Mouse (Mus musculus): ENCODE results near the gene Ankrd12.

- TF ChIP-seq POLR2AphosphoS2 (IDR thresholded peaks at IDR 0.05; ENCODE audit: low read length) = no peak
- no peak for TF ChIP-seq CTCF (IDR thresholded peaks at IDR 0.05 in 2 of 3, conservative IDR thresholded peaks at IDR 0.05 in 1 of 3; ENCODE audit: control insufficient read depth in 1 of 3, insufficient read depth in 1 of 3, low read depth in 2 of 3, low read length in 3 of 3, poor library complexity in 1 of 3, severe bottlenecking in 1 of 3)
- no peak for TF ChIP-seq TAL1 (IDR thresholded peaks at IDR 0.05; ENCODE audit: low read length)
- TF ChIP-seq EP300 (IDR thresholded peaks at IDR 0.05; ENCODE audit: low read depth in 1 of 2, low read length in 2 of 2) = no peak
- TF ChIP-seq ETS1 (IDR thresholded peaks at IDR 0.05; ENCODE audit: low read depth, low read length) = no peak
- TF ChIP-seq POLR2A (IDR thresholded peaks at IDR 0.05; ENCODE audit: control insufficient read depth in 1 of 2, insufficient read depth in 1 of 2, low read depth in 1 of 2, low read length in 2 of 2, poor library complexity in 1 of 2) = no peak
- TF ChIP-seq TCF12 (IDR thresholded peaks at IDR 0.05; ENCODE audit: low read depth, low read length) = no peak
- TF ChIP-seq HCFC1 (IDR thresholded peaks at IDR 0.05; ENCODE audit: low read depth, low read length) = no peak
- no peak for TF ChIP-seq POLR2AphosphoS5 (IDR thresholded peaks at IDR 0.05; ENCODE audit: borderline replicate concordance, low read depth, low read length)
- TF ChIP-seq MYC (IDR thresholded peaks at IDR 0.05; ENCODE audit: low read depth, low read length) = no peak
- no peak for TF ChIP-seq USF1 (IDR thresholded peaks at IDR 0.05; ENCODE audit: low read depth, low read length)
- no peak for TF ChIP-seq GABPA (IDR thresholded peaks at IDR 0.05; ENCODE audit: low read depth, low read length)
These were observed 119.0 kb downstream of the Ankrd12 start for GRCm38 (mm10) chr17:65957782-65958325.
